Mouse (Mus musculus) liver, adult 2 months (tissue): ENCODE measurements at regions not wholly inside any gene's neighbourhood (a gene's known extent, or its start where the extent isn't known, plus 50 kb on each side); places are given as distances from the start of the nearest gene placed in this dataset.

Source experiments
- CTCF ChIP-seq: fragments of 200-500 bp; IDR thresholded peaks from 2 replicates; pipeline ENCODE4 v1.5.1; 2011; ENCODE audit warnings: low read depth, low read length, control low read depth
- POLR2A ChIP-seq: fragments of 200-500 bp; IDR thresholded peaks from 2 replicates; pipeline ENCODE4 v1.6.1; 2011; ENCODE audit warnings: low read length, control low read depth; ENCODE audit not compliant: insufficient read depth; ENCODE audit errors: extremely low read depth

GRCm38 (mm10) chr16:30879878-30880277, 201.4 kb downstream of the Xxylt1 start:
- TF ChIP-seq CTCF (no peak), POLR2A (no peak)
